Mouse (Mus musculus) MEL (cell line): ENCODE data around the gene Olfr1047. TPM values are rescaled to one million over a fixed set of nuclear protein-coding genes. Genes with fewer than 3 reads are reported as not detected.

Experiments
- polyA plus RNA-seq, 2 experiments: library from polyadenylated mRNA; stranded (reverse) in 1 of 2; unstranded in 1 of 2; fragments of >175 nt in 1 of 2; fragments of >200 nt in 1 of 2; gene quantifications; 2 replicates each; pipeline versions ENCODE4 v1.2.1 to v1.2.4; 2012; ENCODE audit warnings: low replicate concordance in 2 of 2, low read depth in 1 of 2; ENCODE audit not compliant: insufficient read length in 2 of 2, insufficient read depth in 1 of 2, missing spikeins in 1 of 2
- total RNA-seq: library from RNA; depleted of rRNA; stranded (reverse); fragments of 300-350 nt; gene quantifications from 2 replicates; pipeline ENCODE4 v1.2.3, GENCODE M21; 2012; rRNA removed

Gene Olfr1047
- total and polyA plus RNA-seq, 3 experiments = not detected

Other genes with a start within 250 kb of the Olfr1047 start
- gene Olfr1031, start 241.1 kb downstream of the Olfr1047 start, total RNA-seq = not detected in 2 replicates
- not detected for gene Olfr1031, start 241.1 kb downstream of the Olfr1047 start, polyA plus RNA-seq
- not detected in 2 replicates for gene Olfr1032, start 225.9 kb downstream of the Olfr1047 start, total RNA-seq
- gene Olfr1032, start 225.9 kb downstream of the Olfr1047 start, polyA plus RNA-seq = not detected
- gene Olfr1033, start 210.8 kb downstream of the Olfr1047 start, total RNA-seq = not detected in 2 replicates
- not detected for gene Olfr1033, start 210.8 kb downstream of the Olfr1047 start, polyA plus RNA-seq
- not detected in 2 replicates for gene Olfr1034, start 185.5 kb downstream of the Olfr1047 start, total RNA-seq
- gene Olfr1034, start 185.5 kb downstream of the Olfr1047 start, polyA plus RNA-seq = not detected
- gene Olfr1036, start 157.4 kb downstream of the Olfr1047 start, total RNA-seq = not detected in 2 replicates
- not detected for gene Olfr1036, start 157.4 kb downstream of the Olfr1047 start, polyA plus RNA-seq
- gene Olfr1037, start 144.0 kb downstream of the Olfr1047 start, total RNA-seq = not detected in 2 replicates
- not detected for gene Olfr1037, start 144.0 kb downstream of the Olfr1047 start, polyA plus RNA-seq
- gene Olfr1039, start 95.5 kb downstream of the Olfr1047 start, total RNA-seq = not detected in 2 replicates
- gene Olfr1039, start 95.5 kb downstream of the Olfr1047 start, polyA plus RNA-seq = not detected
- not detected in 2 replicates for gene Olfr1040, start 84.7 kb downstream of the Olfr1047 start, total RNA-seq
- not detected for gene Olfr1040, start 84.7 kb downstream of the Olfr1047 start, polyA plus RNA-seq
- not detected in 2 replicates for gene Olfr1042, start 69.6 kb downstream of the Olfr1047 start, total RNA-seq
- not detected for gene Olfr1042, start 69.6 kb downstream of the Olfr1047 start, polyA plus RNA-seq
- gene Olfr1043, start 63.9 kb downstream of the Olfr1047 start, total RNA-seq = not detected in 2 replicates
- not detected for gene Olfr1043, start 63.9 kb downstream of the Olfr1047 start, polyA plus RNA-seq
- gene Olfr1044, start 53.6 kb downstream of the Olfr1047 start, total RNA-seq = not detected in 2 replicates
- not detected for gene Olfr1044, start 53.6 kb downstream of the Olfr1047 start, polyA plus RNA-seq
- gene Olfr52, start 45.7 kb downstream of the Olfr1047 start, total RNA-seq = not detected in 2 replicates
- not detected for gene Olfr52, start 45.7 kb downstream of the Olfr1047 start, polyA plus RNA-seq
- gene Olfr1045, start 28.4 kb downstream of the Olfr1047 start, total RNA-seq = not detected in 2 replicates
- not detected for gene Olfr1045, start 28.4 kb downstream of the Olfr1047 start, polyA plus RNA-seq
- not detected in 2 replicates for gene Olfr1046, start 12.1 kb downstream of the Olfr1047 start, total RNA-seq
- gene Olfr1046, start 12.1 kb downstream of the Olfr1047 start, polyA plus RNA-seq = not detected
- not detected in 2 replicates for gene Olfr1048, start 8.9 kb upstream of the Olfr1047 start, total RNA-seq
- gene Olfr1048, start 8.9 kb upstream of the Olfr1047 start, polyA plus RNA-seq = not detected
- not detected in 2 replicates for gene Olfr1049, start 26.9 kb upstream of the Olfr1047 start, total RNA-seq
- gene Olfr1049, start 26.9 kb upstream of the Olfr1047 start, polyA plus RNA-seq = not detected
- gene Olfr1051, start 47.7 kb upstream of the Olfr1047 start, total RNA-seq = not detected in 2 replicates
- not detected for gene Olfr1051, start 47.7 kb upstream of the Olfr1047 start, polyA plus RNA-seq
- not detected in 2 replicates for gene Olfr1052, start 61.1 kb upstream of the Olfr1047 start, total RNA-seq
- not detected for gene Olfr1052, start 61.1 kb upstream of the Olfr1047 start, polyA plus RNA-seq
- not detected in 2 replicates for gene Olfr1053, start 83.9 kb upstream of the Olfr1047 start, total RNA-seq
- not detected for gene Olfr1053, start 83.9 kb upstream of the Olfr1047 start, polyA plus RNA-seq
- not detected in 2 replicates for gene Olfr1054, start 104.0 kb upstream of the Olfr1047 start, total RNA-seq
- not detected for gene Olfr1054, start 104.0 kb upstream of the Olfr1047 start, polyA plus RNA-seq
- 0.29 and 0.65 TPM in 2 replicates for gene Olfr1055, start 118.9 kb upstream of the Olfr1047 start, total RNA-seq
- not detected for gene Olfr1055, start 118.9 kb upstream of the Olfr1047 start, polyA plus RNA-seq
- not detected in 2 replicates for gene Olfr1056, start 131.1 kb upstream of the Olfr1047 start, total RNA-seq
- not detected for gene Olfr1056, start 131.1 kb upstream of the Olfr1047 start, polyA plus RNA-seq
- not detected in 2 replicates for gene Olfr1057, start 147.0 kb upstream of the Olfr1047 start, total RNA-seq
- not detected for gene Olfr1057, start 147.0 kb upstream of the Olfr1047 start, polyA plus RNA-seq
- not detected in 2 replicates for gene Olfr1058, start 157.2 kb upstream of the Olfr1047 start, total RNA-seq
- gene Olfr1058, start 157.2 kb upstream of the Olfr1047 start, polyA plus RNA-seq = not detected
- not detected in 2 replicates for gene Olfr1061, start 182.6 kb upstream of the Olfr1047 start, total RNA-seq
- not detected for gene Olfr1061, start 182.6 kb upstream of the Olfr1047 start, polyA plus RNA-seq
- gene Olfr1062, start 195.3 kb upstream of the Olfr1047 start, total RNA-seq = not detected in 2 replicates
- gene Olfr1062, start 195.3 kb upstream of the Olfr1047 start, polyA plus RNA-seq = not detected
- gene Olfr1065, start 219.2 kb upstream of the Olfr1047 start, total RNA-seq = not detected in 2 replicates
- gene Olfr1065, start 219.2 kb upstream of the Olfr1047 start, polyA plus RNA-seq = not detected
- not detected in 2 replicates for gene Olfr1066, start 224.9 kb upstream of the Olfr1047 start, total RNA-seq
- not detected for gene Olfr1066, start 224.9 kb upstream of the Olfr1047 start, polyA plus RNA-seq